Mouse (Mus musculus) heart, adult 2 months (tissue): ENCODE measurements around the gene Folh1.
"Not testable (repeated sequence)": the region's sequence is repeated elsewhere in the genome, so short reads cannot be mapped to it uniquely, and the experiment has no call there.

Experiments used
- CTCF ChIP-seq: fragments of 200-600 bp; IDR thresholded peaks from 2 replicates; pipeline ENCODE4 v1.8.1; 2022; ENCODE audit warnings: antibody characterized with exemption, mild to moderate bottlenecking, moderate library complexity
- POLR2A ChIP-seq: fragments of 200-500 bp; IDR thresholded peaks from 2 replicates; pipeline ENCODE4 v1.6.1; 2011; ENCODE audit warnings: mild to moderate bottlenecking, low read depth, low read length, control low read depth; ENCODE audit not compliant: insufficient read depth

DNA sequence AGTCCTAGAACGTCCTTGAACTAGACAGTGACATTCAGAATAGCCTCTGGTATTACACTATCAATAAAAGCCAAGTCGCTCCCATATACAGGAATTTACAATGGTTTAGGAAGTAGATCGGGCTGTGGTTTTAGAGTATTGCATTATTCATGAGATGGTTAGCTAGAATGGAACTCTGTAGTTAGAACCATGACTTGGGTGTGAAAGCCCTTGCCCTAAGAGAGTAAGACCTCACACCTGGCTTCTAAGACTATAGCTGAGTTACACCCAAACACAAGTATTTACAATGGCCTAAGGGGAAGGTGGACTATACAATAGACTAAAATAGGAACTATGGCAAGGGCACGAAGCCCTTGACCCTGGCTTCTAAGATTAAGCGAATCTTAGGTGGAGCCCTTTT lies 39.5 kb upstream of the Folh1 start:
- TF ChIP-seq CTCF, POLR2A: not testable (repeated sequence)
